Mouse (Mus musculus): Measurements from ENCODE around the gene Sco2. TPM values are rescaled to one million over a fixed set of nuclear protein-coding genes. Genes with fewer than 3 reads are reported as not detected.

Sco2 gene
- total RNA-seq (2012; rRNA removed) = 34.7 and 35.7 TPM in 2 replicates
- 24.9 and 27.2 TPM in 2 replicates for total RNA-seq (2014; rRNA removed)
- 12.3 and 17.1 TPM in 2 replicates for polyA plus RNA-seq (2012; ENCODE audit: insufficient read length, low read depth)

DNA sequence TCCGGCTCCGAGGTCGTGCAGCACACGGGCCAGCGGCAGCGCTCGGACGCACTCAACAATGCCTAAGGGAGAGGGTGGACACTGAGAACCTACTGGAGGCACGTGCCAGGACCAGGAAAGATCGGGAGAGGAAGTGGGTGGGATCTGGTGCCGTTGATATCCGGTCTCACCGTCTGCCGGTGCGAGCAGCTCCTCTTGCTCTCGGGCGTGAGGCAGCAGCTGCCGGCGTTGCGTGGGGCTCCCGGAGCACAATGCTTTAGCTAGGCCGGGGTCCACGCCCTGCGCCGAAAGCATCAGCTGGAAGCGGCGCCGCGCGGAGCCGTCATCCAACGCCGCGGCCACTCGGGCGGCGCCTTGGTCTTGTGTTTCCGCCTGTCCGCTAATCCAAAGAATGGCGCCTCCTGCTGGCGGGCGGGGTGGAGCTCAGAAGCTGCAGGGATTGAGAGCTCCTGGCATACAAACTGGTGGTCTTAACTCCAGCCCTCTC lies at the start of gene Sco2:
Sco2 (minus strand) TSS at position 85 of the 487 bp plus-strand sequence.
- Histone ChIP-seq H3K4me1 (ENCODE audit: control insufficient read depth in 1 of 2, insufficient read depth in 2 of 2) (peaks cover 0 to 26% of the 10 kb centered on the region in 2 experiments; a peak in 2 of 4 replicates), H3K27me3 (replicated peaks) (no peaks in the 10 kb centered on the region), H3K36me3 (replicated peaks in 1 of 2; ENCODE audit: control insufficient read depth in 1 of 2, insufficient read depth in 1 of 2, low read length in 1 of 2) (peaks cover 38 to 41% of the 10 kb centered on the region in 2 experiments), H3K27ac (ENCODE audit: insufficient read depth, low read depth) (peak within 1 kb of the TSS; percentile 83), H3K9me3 (replicated peaks; ENCODE audit: low read length) (peaks cover 9% of the 10 kb centered on the region), H3K4me3 (replicated peaks in 1 of 3; ENCODE audit: low read depth in 2 of 3, low read length in 2 of 3, poor library complexity in 1 of 3) (peak within 1 kb of the TSS; percentile 80 to 96 (median 81)), H3K79me2 (replicated peaks; ENCODE audit: control insufficient read depth, extremely low read depth, insufficient read depth, poor library complexity, severe bottlenecking) (no peaks in the 10 kb centered on the region), H3K4me2 (ENCODE audit: insufficient read depth, low read depth, poor library complexity, severe bottlenecking) (peak within 1 kb of the TSS; percentile 65), H3K9ac (ENCODE audit: insufficient read depth, low read depth) (peak within 1 kb of the TSS; percentile 83)
- peak; percentile 89 for DNase-seq (ENCODE audit: extremely low read depth)
- in situ Hi-C loops (cut with MboI; ENCODE audit: low pct_ligation_motif_present, low pct_unique_long_range_greater_than_20kb, low sequenced_read_pairs) = loop anchor here (25.0 kb wide), 1 partner anchor 262 kb away; the partner anchor contains the start of gene Tubgcp6
- dilution Hi-C loops (cut with MboI; ENCODE audit: extremely low pct_ligation_motif_present, extremely low pct_unique_long_range_greater_than_20kb, low sequenced_read_pairs) = no loop called here
- TF ChIP-seq MEF2A (IDR thresholded peaks at IDR 0.05; ENCODE audit: borderline replicate concordance, low read depth, low read length) (0 out of 2 replicates have a peak, but pooled peaks have one; percentile 38), ZMIZ1 (IDR thresholded peaks at IDR 0.05; ENCODE audit: low read depth, low read length) (no peak; the same call in 1 of the 2 replicates), E2F4 (IDR thresholded peaks at IDR 0.05; ENCODE audit: insufficient replicate concordance, low read depth, low read length) (no peak), EP300 (IDR thresholded peaks at IDR 0.05; ENCODE audit: low read length) (no peak), ETS1 (conservative IDR thresholded peaks at IDR 0.05; ENCODE audit: low read depth, low read length) (no peak), RCOR1 (conservative IDR thresholded peaks at IDR 0.05; ENCODE audit: low read depth, low read length) (no peak), CHD2 (IDR thresholded peaks at IDR 0.05; ENCODE audit: low read length) (no peak), PAX5 (IDR thresholded peaks at IDR 0.05; ENCODE audit: low read length) (no peak), MAFK (IDR thresholded peaks at IDR 0.05; ENCODE audit: insufficient replicate concordance, low read length) (no peak), POLR2A (IDR thresholded peaks at IDR 0.05; ENCODE audit: low read depth, low read length) (peak; percentile 77), USF2 (conservative IDR thresholded peaks at IDR 0.05; ENCODE audit: low read depth, low read length) (0 out of 2 replicates have a peak, but pooled peaks have one; percentile 12), CHD1 (IDR thresholded peaks at IDR 0.05; ENCODE audit: low read depth, low read length) (no peak), ZNF384 (IDR thresholded peaks at IDR 0.05; ENCODE audit: low read depth, low read length) (no peak), POLR2AphosphoS2 (IDR thresholded peaks at IDR 0.05; ENCODE audit: low read depth, low read length) (no peak), TBP (conservative IDR thresholded peaks at IDR 0.05; ENCODE audit: low read depth, low read length) (no peak), JUND (conservative IDR thresholded peaks at IDR 0.05; ENCODE audit: low read depth, low read length) (no peak), SMC3 (IDR thresholded peaks at IDR 0.05; ENCODE audit: low read depth, low read length) (peak; percentile 64), NRF1 (IDR thresholded peaks at IDR 0.05; ENCODE audit: low read depth, low read length) (no peak), KAT2A (IDR thresholded peaks at IDR 0.05; ENCODE audit: insufficient replicate concordance, low read length) (0 out of 2 replicates have a peak, but pooled peaks have one; percentile 22), USF1 (IDR thresholded peaks at IDR 0.05; ENCODE audit: low read depth, low read length) (0 out of 2 replicates have a peak, but pooled peaks have one; percentile 16), ELF1 (IDR thresholded peaks at IDR 0.05; ENCODE audit: low read depth, low read length) (peak; percentile 69; the same call in 1 of the 2 replicates), BHLHE40 (IDR thresholded peaks at IDR 0.05; ENCODE audit: low read depth, low read length) (peak; percentile 95), CTCF (conservative IDR thresholded peaks at IDR 0.05 in 1 of 2, IDR thresholded peaks at IDR 0.05 in 1 of 2; ENCODE audit: low read depth in 2 of 2, low read length in 2 of 2) (peak; percentile 38 to 86; a peak in 3 of 4 replicates), UBTF (IDR thresholded peaks at IDR 0.05; ENCODE audit: low read depth, low read length) (no peak), IRF4 (IDR thresholded peaks at IDR 0.05; ENCODE audit: low read depth, low read length) (0 out of 2 replicates have a peak, but pooled peaks have one; percentile 4), MXI1 (IDR thresholded peaks at IDR 0.05; ENCODE audit: low read depth, low read length) (peak; percentile 82; the same call in 1 of the 2 replicates), HCFC1 (IDR thresholded peaks at IDR 0.05; ENCODE audit: low read depth, low read length) (peak; percentile 56), TCF12 (IDR thresholded peaks at IDR 0.05; ENCODE audit: low read depth, low read length) (peak; percentile 12; the same call in 1 of the 2 replicates), MYC (IDR thresholded peaks at IDR 0.05; ENCODE audit: low read depth, low read length) (peak; percentile 75), JUN (IDR thresholded peaks at IDR 0.05; ENCODE audit: insufficient read depth, low read depth, low read length) (no peak), SIN3A (IDR thresholded peaks at IDR 0.05; ENCODE audit: low read length) (peak; percentile 71; the same call in 1 of the 2 replicates), NELFE (IDR thresholded peaks at IDR 0.05; ENCODE audit: low read depth, low read length) (peak; percentile 63; the same call in 1 of the 2 replicates), ZC3H11A (IDR thresholded peaks at IDR 0.05; ENCODE audit: low read depth, low read length) (no peak), ZKSCAN1 (IDR thresholded peaks at IDR 0.05; ENCODE audit: borderline replicate concordance, low read depth, low read length) (no peak), MAZ (IDR thresholded peaks at IDR 0.05; ENCODE audit: low read depth, low read length) (no peak), GABPA (IDR thresholded peaks at IDR 0.05; ENCODE audit: insufficient replicate concordance, low read depth, low read length) (no peak), RAD21 (IDR thresholded peaks at IDR 0.05; ENCODE audit: low read depth, low read length) (no peak; the same call in 1 of the 2 replicates), MAX (IDR thresholded peaks at IDR 0.05; ENCODE audit: low read length) (peak; percentile 94)
